Mouse (Mus musculus) liver, embryonic 18 days (tissue): ENCODE data around the gene Trem2. TPM values are rescaled to one million over a fixed set of nuclear protein-coding genes. Genes with fewer than 3 reads are reported as not detected.

Experiments used
- polyA plus RNA-seq: library from polyadenylated mRNA; depleted of rRNA; stranded (reverse); fragments of >200 nt; gene quantifications from 2 replicates; pipeline ENCODE4 v1.2.3, GENCODE M21; 2012; rRNA removed

Trem2 gene
- 2.4 and 2.8 TPM in 2 replicates for polyA plus RNA-seq

DNA sequence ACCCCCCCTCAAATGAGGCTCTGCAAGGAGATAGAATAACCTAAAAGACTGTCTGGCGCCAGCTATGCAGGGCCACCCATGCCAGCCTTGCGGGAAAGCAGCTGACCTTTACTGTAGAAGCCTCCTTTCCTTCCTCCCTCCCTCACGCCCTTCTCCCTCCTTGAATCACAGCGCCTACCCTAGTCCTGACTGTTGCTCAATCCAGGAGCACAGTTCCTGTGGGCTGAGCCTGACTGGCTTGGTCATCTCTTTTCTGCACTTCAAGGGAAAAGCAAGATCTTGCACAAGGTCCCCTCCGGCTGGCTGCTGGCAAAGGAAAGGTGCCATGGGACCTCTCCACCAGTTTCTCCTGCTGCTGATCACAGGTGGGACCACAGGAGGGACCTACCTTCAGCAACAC lies at the start of gene Trem2:
TSS of gene Trem2 (plus strand) at position 171 of the 400 bp plus-strand sequence.

DNA sequence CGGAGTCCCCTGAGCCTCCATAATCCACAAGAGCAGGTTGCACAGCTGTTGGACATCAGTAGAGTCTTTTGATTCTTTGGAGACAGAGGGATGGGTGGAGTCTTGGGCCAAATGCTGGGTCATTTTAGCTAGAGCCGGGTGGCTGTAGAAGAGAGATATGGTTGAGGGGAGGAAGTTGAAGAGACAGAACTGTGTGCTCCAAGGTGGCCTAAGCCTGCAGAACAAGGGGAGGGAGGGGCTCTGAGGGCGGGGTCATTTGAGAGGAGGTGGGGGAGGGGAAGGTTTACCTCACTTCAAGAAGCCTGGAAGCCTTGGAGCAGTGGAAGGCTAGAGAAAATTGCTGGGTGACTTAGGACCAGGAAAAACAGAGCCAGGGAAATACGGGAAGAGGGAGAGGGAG lies 47.0 kb upstream of the Trem2 start, which contains the start of gene Treml2:
TSS of gene Treml2 (plus strand) at position 296 of the 400 bp plus-strand sequence.

DNA sequence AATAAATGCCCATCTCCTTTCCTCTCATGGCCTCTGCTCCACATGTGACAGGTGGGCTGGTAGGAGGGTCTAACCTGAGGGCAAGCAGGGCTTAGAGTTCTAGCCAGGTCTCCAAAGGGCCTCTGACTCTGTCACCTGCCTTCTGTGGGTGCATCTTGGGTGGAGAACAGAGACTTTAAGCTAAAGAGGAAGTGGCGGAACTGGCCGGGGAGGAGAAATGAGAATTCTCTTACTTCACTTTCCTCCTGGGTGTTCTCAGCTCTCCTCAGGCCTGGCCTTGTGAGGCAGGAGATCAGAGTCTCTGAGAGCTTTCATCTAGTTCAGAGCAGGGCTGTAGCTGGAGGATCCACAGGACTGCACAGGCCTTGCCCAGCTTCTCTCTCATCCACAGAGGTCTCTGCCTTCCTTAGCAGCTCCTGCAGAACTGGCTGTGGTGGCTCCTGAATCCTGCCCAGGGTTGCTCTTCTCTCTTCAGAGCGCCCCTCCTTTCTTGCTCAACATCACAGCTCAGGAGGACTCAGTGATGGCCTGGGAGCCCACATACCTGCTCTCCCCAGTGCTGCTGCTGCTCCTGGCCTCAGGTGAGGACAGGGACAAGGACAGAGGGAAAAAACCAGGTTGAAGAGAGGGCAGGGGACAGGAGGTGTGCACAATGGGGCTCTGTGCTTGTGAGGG lies 30.2 kb upstream of the Trem2 start, which contains the start of gene B430306N03Rik:
TSS of gene B430306N03Rik (plus strand) at position 237 of the 675 bp plus-strand sequence.

DNA sequence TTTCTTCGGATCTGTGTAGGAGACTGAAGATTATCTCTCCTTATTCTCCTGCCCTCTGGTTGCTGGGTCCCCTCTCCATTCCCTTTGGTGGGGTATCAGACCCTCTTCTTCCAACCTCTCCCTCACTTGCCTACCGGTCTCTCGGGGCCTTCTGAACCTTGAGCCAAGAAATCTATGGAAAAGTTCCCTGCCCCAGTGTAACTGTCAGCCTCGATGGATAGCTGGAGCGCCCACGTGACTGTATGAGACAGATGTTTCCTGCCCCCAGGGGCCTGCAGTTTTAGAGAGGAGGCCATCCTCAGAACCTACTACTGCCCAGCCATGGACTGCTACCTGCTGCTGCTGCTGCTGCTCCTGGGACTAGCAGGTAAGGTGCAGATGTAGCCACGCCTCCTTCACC lies 13.4 kb downstream of the Trem2 start, which contains the start of gene Treml1:
TSS of gene Treml1 (plus strand) at position 301 of the 400 bp plus-strand sequence.

Other genes starting within 250 kb of the Trem2 start
- 1.7 and 1.9 TPM in 2 replicates for gene 9830107B12Rik, start 200.1 kb upstream of the Trem2 start, polyA plus RNA-seq
- 2.3 and 2.5 TPM in 2 replicates for gene A530064D06Rik, start 179.1 kb upstream of the Trem2 start, polyA plus RNA-seq
- gene Trem1, start 113.6 kb upstream of the Trem2 start, polyA plus RNA-seq: 2.1 and 2.2 TPM in 2 replicates
- 10.2 and 13.5 TPM in 2 replicates for gene Trem3, start 98.6 kb upstream of the Trem2 start, polyA plus RNA-seq
- 5.0 and 5.5 TPM in 2 replicates for gene Treml4, start 82.1 kb upstream of the Trem2 start, polyA plus RNA-seq
- 10.6 and 13.2 TPM in 2 replicates for gene Treml2, start 46.9 kb upstream of the Trem2 start, polyA plus RNA-seq
- gene B430306N03Rik, start 30.3 kb upstream of the Trem2 start, polyA plus RNA-seq: 7.3 and 7.8 TPM in 2 replicates
- gene Treml1, start 13.5 kb downstream of the Trem2 start, polyA plus RNA-seq: 14.1 and 15.6 TPM in 2 replicates
- 26.0 and 26.4 TPM in 2 replicates for gene Nfya, start 63.5 kb downstream of the Trem2 start, polyA plus RNA-seq
- 17.1 and 18.3 TPM in 2 replicates for gene Oard1, start 63.6 kb downstream of the Trem2 start, polyA plus RNA-seq
- 0.19 and 0.30 TPM in 2 replicates for gene Apobec2, start 86.5 kb downstream of the Trem2 start, polyA plus RNA-seq
- gene Tspo2, start 105.1 kb downstream of the Trem2 start, polyA plus RNA-seq: 129 and 136 TPM in 2 replicates
- 1.5 and 1.9 TPM in 2 replicates for gene Unc5cl, start 108.5 kb downstream of the Trem2 start, polyA plus RNA-seq